Mouse (Mus musculus) testis, adult 2 months (tissue): ENCODE data around the gene Top2a. TPM values are rescaled to one million over a fixed set of nuclear protein-coding genes. Genes with fewer than 3 reads are reported as not detected.

Experiments
- H3K27ac ChIP-seq: fragments of 200-500 bp; 2 replicates; pipeline ENCODE4 v1.5.1; 2012; ENCODE audit warnings: low read depth, low read length; ENCODE audit not compliant: control insufficient read depth, insufficient read depth
- H3K27me3 ChIP-seq: fragments of 200-500 bp; 2 replicates; pipeline ENCODE4 v1.6.1; 2012; ENCODE audit warnings: mild to moderate bottlenecking, low read length, moderate library complexity; ENCODE audit not compliant: control insufficient read depth, insufficient read depth
- H3K36me3 ChIP-seq: fragments of 200-500 bp; 2 replicates; pipeline ENCODE4 v1.6.1; 2012; ENCODE audit warnings: mild to moderate bottlenecking, low read length; ENCODE audit not compliant: control insufficient read depth, insufficient read depth
- H3K4me1 ChIP-seq: fragments of 200-500 bp; 2 replicates; pipeline ENCODE4 v1.6.1; 2012; ENCODE audit warnings: low read length; ENCODE audit not compliant: control insufficient read depth, insufficient read depth
- H3K4me3 ChIP-seq: fragments of 200-500 bp; 2 replicates; pipeline ENCODE4 v1.5.1; 2012; ENCODE audit warnings: low read depth, mild to moderate bottlenecking, low read length, moderate library complexity, mixed read lengths; ENCODE audit not compliant: control insufficient read depth
- CTCF ChIP-seq: fragments of 200-500 bp; IDR thresholded peaks from 2 replicates; pipeline ENCODE4 v1.5.1; 2012; ENCODE audit warnings: low read depth, mild to moderate bottlenecking, inconsistent platforms, low read length, moderate library complexity; ENCODE audit not compliant: control insufficient read depth, insufficient read depth, insufficient replicate concordance
- POLR2A ChIP-seq: fragments of 200-500 bp; IDR thresholded peaks from 2 replicates; pipeline ENCODE4 v1.6.1; 2012; ENCODE audit warnings: low read depth, mild to moderate bottlenecking, inconsistent platforms, low read length, moderate library complexity; ENCODE audit not compliant: control insufficient read depth
- polyA plus RNA-seq: library from polyadenylated mRNA; depleted of rRNA; stranded (reverse); fragments of >200 nt; gene quantifications from 2 replicates; pipeline ENCODE4 v1.2.3, GENCODE M21; 2012

Top2a gene
- polyA plus RNA-seq, 1 experiment = 19.4 TPM

GRCm38 (mm10) chr11:98966499-98967141 lies 57.4 kb downstream of the Top2a start:
- H3K27me3 ChIP-seq = no peaks in the 10 kb centered on the region
- TF ChIP-seq CTCF = no peak
- no peak for TF ChIP-seq POLR2A
- H3K4me3 ChIP-seq = peak overlapping the region; percentile 61
- H3K27ac ChIP-seq = peak overlapping the region; percentile 15; the same call in 1 of the 2 replicates
- H3K4me1 ChIP-seq = peaks cover 43% of the 10 kb centered on the region
- no peaks in the 10 kb centered on the region for H3K36me3 ChIP-seq

- no peak overlapping the region; the same call in 1 of the 2 replicates for H3K27ac ChIP-seq
- no peaks in the 10 kb centered on the region for H3K27me3 ChIP-seq
- TF ChIP-seq POLR2A (no peak), CTCF (no peak)
- no peaks in the 10 kb centered on the region for H3K36me3 ChIP-seq
- H3K4me1 ChIP-seq = peaks cover 49% of the 10 kb centered on the region
- peak overlapping the region; percentile 61 for H3K4me3 ChIP-seq
These were observed 58.4 kb downstream of the Top2a start for GRCm38 (mm10) chr11:98965416-98966077.

GRCm38 (mm10) chr11:98964616-98965415 lies 59.2 kb downstream of the Top2a start:
- Histone ChIP-seq H3K4me1 (peaks cover 52% of the 10 kb centered on the region), H3K27me3 (no peaks in the 10 kb centered on the region), H3K36me3 (no peaks in the 10 kb centered on the region), H3K27ac (peak overlapping the region; percentile 33), H3K4me3 (0 out of 2 replicates have a peak overlapping the region, but pooled peaks have one; percentile 25)
- TF ChIP-seq CTCF (no peak), POLR2A (no peak)

GRCm38 (mm10) chr11:98964201-98964615 lies 59.8 kb downstream of the Top2a start:
- no peak overlapping the region; the same call in 1 of the 2 replicates for H3K4me3 ChIP-seq
- H3K27ac ChIP-seq = peak overlapping the region; percentile 15
- H3K4me1 ChIP-seq = peaks cover 57% of the 10 kb centered on the region
- TF ChIP-seq POLR2A = no peak
- H3K27me3 ChIP-seq = no peaks in the 10 kb centered on the region
- no peaks in the 10 kb centered on the region for H3K36me3 ChIP-seq

GRCm38 (mm10) chr11:98963191-98964021 lies 60.6 kb downstream of the Top2a start:
- TF ChIP-seq POLR2A (peak; percentile 40; the same call in 1 of the 2 replicates), CTCF (no peak)

GRCm38 (mm10) chr11:98962421-98963095 lies 61.4 kb downstream of the Top2a start:
- Histone ChIP-seq H3K4me1 (peaks cover 58% of the 10 kb centered on the region), H3K36me3 (no peaks in the 10 kb centered on the region), H3K4me3 (peak overlapping the region; percentile 64), H3K27me3 (no peaks in the 10 kb centered on the region), H3K27ac (peak overlapping the region; percentile 51; the same call in 1 of the 2 replicates)
- TF ChIP-seq POLR2A (no peak), CTCF (no peak)

More at GRCm38 (mm10) chr11:98963191-98964021, 60.6 kb downstream of the Top2a start:
- no peaks in the 10 kb centered on the region for H3K36me3 ChIP-seq
- H3K27ac ChIP-seq = peak overlapping the region; percentile 60
- H3K27me3 ChIP-seq = no peaks in the 10 kb centered on the region
- H3K4me1 ChIP-seq = peaks cover 58% of the 10 kb centered on the region
- H3K4me3 ChIP-seq = peak overlapping the region; percentile 75
